Mouse (Mus musculus) heart, adult 9 months (tissue): ENCODE data around the gene Slc24a4.
"Not testable (repeated sequence)": the region's sequence is repeated elsewhere in the genome, so short reads cannot be mapped to it uniquely, and the experiment has no call there.

Experiments used
- DNase-seq, 2 experiments: peaks; one replicate each; pipeline ENCODE4 v3.0.0; 2022; ENCODE audit warnings: low spot score in 2 of 2

Gene Slc24a4

DNA sequence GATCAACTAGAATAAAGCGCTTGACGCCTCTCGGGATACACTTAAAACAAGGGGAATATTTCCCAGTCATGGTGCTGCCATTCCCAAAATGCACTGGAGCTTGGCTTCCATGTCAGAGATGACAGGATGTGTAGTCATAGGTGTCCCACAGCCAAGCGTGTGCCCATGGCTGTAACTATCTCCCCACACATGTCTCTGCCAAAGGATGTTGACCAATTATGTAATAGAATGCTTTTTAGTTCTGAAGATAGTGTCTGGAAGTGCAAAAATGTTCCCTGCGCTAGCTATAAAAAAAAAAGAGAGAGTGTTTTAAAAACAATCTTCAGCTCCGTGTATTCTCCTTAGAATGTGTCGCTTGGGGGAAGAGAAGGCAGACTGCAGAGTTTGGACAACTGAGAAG, 36.1 kb downstream of the Slc24a4 start:
- DNase-seq, result no peak

DNA sequence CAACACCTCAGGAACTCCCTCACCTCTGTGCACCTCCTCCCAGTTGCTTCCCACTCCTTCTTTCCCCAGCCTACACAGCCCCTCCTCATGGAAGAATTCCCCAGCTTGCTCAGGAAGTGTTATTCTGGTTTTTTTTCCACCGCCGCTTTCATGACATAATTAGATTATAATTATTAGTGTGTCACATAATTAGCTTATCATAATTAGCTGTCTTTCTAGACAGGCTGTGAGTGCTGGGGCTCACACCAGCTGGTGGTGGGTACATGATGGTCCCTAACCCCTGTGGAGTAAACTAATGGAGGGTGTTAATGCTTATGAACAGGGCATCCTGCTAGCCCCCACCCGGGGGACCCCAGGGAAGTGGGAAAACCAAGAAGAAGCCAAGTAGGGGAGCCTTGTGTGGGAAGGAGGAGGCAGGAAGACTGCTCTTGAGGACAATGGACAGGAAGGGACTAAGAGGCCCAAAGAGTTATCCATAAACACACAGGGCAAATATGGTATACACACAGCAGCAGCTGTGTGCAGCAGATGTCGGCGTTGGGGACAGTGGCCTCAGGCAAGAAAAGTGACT, 38.2 kb downstream of the Slc24a4 start:
- DNase-seq, result no peak

DNA sequence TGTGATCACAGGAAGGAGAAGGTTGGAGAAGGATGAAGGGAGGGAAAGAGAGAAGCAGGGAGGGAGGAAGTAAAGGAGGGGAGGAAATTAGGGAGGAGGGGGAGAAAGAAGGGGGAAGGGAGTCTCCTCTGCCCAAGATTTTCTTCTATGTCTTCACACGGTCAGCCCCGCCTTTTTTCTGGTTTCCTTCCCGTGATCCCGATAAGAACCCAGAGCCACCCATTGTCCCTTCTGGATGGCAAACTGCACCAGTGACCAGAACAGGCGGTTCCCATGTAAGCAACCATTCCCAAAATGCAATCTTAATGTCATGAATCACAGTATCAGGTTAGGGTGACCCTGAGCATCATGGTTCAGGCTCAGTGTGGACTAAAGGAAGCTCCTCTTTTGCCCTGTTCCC, 38.8 kb downstream of the Slc24a4 start:
- DNase-seq, result no peak

DNA sequence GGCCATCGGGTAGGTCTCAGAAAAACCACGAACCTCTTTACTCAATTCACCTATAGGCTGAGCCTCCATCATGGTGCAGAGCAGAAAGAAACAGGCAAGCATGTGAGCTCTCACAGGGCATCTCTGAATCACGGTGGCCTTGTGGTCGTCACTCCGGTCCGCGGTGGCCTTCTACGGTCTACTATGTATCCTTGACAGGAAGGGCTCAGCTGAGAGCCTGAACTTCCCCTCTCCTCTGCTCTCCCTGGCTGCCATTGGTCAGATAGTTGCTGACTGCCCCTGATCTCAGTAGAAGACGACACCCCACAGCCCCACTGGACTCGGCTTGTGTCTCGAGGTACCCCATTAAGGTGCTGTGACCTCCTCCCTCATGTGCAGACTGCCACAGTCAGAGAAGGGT, 44.2 kb downstream of the Slc24a4 start:
- DNase-seq, result no peak

DNA sequence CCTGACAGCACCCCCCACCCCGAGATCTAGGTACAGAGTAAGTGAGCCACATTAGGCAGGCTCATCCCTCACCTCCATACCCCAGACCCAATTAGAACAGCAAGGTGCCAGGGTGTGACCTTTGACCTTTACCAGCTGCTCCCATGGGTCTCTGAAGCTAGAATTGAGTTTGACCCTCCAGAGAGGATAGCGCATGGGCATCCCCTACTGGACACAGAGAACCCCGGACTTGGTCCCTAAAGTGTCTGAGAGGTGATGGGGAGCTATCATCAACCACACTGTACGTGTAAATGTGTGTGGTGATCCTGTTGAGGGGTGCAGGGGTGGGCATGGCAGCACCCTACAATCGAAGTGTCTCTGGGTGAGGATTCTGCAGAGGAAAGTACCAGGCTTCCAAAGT, 44.8 kb downstream of the Slc24a4 start:
- DNase-seq, result no peak

DNA sequence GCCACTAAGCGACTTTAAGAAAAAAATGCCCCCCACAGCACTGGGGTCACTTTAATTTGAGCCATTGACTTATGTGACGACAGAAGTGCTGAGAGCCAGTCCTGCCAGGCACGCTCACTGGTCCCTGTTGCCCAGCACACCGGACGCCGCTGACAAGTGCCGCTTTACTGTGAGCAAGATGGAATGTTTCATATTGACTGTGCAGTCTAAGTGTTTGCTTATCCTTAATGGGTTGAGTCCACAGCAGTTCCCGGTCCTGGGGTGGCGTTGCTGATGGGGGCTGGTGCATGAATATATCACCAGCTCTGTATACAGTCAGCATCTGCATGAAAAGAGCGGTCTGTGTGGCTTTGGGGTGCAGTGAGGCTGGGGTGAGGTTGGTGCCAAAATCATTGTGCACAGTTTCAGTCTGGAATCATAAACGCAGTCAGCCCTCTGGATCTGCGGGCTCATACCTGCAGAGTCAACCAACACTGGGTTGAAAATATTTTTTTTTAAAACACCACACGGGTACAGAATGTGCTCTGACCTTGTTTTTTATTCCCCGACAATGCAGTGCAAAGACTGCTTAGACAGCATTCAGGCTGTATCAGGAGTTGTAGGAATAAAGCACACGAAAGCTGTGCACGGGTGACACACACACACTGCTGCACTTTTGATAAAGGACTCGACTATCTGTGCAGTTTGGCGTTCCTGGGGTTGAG, 52.0 kb downstream of the Slc24a4 start:
- no peak for DNase-seq

DNA sequence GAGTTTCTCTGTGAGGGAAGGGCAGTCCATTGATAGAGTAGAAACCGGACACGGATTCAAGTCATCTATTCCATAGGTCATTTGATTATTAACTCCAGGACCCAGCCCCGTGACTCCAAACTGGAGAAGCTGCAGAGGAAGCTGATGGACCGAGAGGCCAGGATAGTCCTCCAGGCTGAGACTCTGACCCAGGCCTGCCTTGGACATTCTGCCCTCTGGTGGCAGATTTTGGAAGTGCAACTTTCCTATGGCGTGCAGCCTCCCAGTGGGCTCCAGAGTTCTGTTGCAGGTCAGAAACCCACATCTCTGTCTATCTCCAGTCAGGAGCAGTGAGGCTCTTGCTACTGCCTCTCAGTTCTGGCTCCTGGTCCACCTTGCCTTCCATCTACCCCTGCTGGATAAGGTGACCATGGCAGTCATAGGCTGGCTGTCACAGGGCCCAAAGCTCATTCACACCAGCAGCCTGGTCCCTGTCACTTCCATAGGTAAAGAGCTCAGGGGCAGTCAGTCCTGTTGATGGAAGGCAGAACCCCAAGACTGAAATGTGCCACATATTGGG, 53.3 kb downstream of the Slc24a4 start:
- peak; percentile 18 to 30 for DNase-seq

DNA sequence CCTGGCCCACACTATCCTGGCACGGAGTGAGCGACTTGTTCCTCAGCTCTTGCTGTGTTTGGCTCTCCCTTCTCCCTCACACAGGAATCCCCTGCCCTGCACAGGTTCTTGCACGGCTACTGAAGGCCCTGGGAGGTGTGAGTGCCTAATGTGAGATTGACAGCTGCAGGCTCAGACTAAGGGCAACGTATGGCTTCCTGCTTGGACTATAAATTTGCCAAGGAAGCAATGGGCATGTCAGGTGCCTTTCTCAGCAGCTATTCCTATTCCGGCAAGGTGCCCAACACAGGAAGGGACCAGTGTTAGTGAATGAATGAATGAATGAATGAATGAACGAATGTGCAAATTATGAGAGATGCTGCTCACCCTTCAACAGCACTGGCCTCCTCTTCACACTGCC, 54.1 kb downstream of the Slc24a4 start:
- no peak for DNase-seq

DNA sequence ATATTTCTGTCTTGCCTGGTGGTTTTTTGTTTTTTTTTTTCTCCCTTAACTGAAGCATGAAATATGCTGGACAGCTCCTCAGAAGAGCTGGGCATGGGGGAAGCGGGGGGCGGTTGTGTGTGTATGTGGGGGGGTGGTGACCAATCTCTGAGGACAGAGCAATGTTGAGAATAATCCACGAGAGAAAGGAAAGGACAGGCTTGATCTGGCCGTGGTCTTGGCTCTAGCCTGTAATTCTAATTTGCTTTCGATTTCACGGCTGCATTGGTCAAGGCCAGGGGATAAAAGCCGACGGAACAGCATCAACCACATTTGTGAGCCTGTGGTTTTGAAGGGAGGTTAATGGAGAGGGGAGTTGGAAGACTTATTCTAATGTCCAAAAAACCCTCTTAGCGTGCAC, 54.7 kb downstream of the Slc24a4 start:
- DNase-seq, result no peak

DNA sequence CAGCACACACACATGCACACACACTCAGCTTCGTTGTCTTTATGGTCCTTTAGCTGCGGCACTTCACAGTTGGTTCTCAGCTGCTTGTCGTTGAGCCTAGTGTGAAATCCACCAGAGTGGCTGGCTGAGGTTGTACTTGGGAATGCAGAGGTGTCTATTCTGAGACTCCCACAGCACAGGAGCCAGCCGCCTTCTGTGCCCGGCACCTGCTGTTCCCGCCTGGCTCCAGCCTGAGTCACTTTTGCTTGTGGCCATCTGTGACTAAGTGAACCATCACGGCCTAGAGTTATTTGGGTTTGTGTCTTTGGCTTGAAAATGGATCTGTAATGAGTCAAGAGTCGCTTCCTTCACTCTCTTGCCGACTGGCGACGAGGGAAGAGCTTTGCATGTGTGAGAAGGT, 62.3 kb downstream of the Slc24a4 start:
- no peak for DNase-seq

DNA sequence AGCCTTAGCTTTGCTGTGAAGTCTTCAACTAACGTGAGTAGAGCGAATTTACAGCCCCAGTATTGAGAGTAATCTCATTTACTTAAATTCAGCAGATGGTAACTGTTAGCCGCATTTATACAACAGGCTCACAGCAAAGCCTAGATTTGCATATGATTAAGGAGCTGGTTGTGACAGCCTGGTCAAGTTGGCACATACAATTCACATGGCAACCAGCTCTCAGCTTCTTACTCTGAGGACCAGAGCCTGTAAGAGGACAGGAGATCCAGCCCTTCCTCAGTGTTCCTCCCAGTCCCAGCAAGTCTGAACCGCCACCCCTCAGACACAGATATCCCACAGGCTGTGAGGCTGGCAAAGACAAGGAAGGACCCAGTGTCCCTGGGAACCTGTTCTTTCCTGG, 73.0 kb downstream of the Slc24a4 start:
- DNase-seq, result no peak

DNA sequence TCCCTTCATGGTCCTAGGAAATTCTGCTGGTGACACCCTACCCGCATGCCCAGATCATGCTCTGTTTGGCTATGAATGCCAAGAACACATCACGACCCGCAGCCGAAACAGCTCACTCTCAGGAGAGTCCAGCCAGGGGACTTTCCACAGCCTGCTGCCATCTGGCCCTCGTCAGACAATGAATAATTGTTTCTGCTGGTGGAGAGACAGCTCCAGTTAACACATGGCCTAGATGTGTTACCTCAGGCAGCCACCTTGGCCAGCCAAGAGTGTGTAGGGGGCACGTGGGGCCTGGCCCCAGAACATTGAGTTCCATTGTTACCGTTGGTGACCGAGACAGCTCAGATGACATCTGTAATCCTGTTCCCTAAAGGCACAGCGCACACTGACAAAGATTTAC, 74.4 kb downstream of the Slc24a4 start:
- peak; percentile 54 to 60 for DNase-seq

DNA sequence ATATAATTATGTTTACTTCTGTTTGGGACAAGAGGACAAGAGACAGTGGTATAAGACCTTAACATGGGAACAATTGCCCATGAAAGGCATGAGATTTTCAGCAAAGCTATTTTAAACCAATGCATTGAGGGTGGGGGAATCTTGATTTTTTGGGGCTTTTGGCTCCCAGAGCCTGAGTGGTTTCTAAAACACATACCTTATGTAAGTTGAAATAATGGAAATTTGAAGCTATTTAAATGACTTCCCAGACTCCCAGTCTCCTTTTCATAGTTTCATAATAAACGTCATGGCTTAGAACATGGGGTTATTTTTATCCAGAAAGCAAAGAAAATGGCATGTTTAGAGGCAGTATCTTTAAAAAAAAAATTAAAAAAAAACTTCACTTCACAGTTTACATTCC, 77.9 kb downstream of the Slc24a4 start:
- DNase-seq, result no peak

DNA sequence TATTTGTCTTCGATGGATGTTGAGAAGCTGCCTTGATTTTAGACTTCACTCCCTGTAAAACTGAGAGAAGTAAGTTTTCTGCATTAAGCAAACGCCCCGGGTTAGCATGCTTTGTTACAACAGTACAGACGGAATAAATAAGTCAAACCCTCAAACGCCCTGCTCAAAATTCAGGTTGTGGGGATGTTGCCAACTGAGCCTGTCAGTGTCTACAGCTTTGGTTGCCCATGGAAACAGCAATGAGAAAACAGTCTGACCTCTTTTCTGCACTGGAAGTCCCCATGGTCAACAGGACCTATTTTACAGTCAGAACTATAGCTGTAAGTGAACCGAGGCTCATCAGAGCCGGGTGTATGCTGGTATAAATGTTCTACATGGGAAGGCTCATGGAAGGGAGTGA, 78.7 kb downstream of the Slc24a4 start:
- DNase-seq, result no peak

DNA sequence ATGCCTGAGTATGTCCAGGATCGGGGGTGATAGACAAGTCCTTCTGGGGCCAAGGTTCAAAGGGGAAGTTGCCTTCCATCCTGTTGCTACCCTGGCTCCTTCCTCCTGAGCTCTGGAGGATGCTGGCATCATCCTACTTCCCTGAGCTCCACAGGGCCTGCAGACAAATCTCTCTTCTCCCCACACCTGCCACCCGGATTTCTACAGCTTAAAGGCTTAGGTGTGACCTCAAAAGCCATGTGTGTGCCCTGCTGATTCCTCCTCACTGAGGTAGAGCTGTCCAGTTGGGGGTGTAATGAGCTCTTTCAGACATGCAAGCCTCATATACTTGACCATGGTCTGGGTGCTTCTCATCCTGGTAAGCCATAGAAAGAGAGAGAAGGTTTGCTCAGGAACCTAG, 82.3 kb downstream of the Slc24a4 start:
- DNase-seq, result no peak

DNA sequence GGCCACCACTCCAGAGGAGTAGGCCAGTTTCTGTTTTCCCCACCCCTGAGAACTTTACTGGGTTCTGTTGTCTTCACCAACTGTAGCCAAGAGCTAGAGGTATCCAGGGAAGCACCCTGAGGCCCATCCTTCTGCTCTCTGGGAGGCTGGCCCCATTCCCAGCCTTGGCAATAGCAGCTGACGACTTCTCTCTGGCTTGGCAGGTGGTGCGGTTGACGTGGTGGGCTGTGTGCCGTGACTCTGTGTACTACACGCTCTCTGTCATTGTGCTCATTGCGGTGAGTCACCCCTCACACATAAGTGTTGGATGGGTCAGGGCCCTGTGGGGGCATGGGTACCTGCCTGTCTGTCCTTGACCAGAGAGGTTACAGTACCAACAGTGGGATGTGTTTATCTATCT, 94.9 kb downstream of the Slc24a4 start:
- DNase-seq, result no peak

DNA sequence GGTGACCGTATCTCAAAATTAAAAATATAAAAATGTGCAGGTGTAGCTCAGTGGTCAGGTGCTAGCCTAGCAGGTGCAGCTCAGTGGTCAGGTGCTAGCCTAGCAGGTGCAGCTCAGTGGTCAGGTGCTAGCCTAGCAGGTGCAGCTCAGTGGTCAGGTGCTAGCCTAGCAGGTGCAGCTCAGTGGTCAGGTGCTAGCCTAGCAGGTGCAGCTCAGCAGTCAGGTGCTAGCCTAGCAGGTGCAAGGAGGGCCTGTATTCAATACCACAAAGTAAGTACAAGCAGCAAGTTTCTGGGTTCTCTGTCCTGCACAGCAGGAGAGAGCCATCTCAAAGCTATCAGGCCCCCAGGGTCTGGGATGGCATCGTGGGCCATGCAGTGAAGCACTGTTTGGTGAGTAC, 95.6 kb downstream of the Slc24a4 start:
- DNase-seq, result not testable (repeated sequence)

DNA sequence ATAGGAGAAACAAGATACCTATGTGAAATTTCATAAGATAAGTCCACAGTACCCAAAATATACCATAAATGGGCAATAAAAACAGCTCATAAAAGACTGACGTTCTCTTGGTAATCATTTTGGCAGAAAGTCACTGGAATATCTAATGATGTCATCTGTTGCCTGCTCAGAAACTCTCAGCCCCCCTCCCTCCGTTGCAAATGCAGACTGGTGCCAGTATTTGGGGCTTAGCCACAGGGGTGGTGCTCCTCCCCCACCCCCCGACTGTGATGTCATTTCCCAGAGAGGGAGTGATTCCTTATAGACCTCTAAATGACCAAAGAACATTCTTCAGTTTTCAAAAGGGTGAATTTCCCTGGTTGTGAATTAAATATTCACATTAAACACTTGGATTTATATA, 96.6 kb downstream of the Slc24a4 start:
- no peak for DNase-seq

DNA sequence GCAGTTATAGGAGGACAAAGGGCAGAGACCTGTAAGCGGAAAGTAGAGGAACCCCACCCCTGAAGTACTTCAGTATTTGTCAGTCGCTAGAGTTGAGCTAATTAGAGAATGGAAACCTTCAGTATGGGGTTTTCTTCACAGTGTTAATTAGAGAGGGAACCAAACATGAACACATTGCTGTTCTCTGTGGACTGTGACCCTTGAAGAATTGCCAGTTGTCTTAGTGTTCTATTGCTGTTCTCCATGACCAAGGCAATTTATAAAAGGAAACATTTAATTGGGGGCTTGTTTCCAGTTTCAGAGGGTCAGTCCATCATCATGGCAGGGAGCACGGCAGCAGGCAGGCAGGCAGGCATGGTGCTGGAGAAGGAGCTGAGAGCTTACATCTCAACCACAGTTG, 107.0 kb downstream of the Slc24a4 start:
- no peak for DNase-seq

DNA sequence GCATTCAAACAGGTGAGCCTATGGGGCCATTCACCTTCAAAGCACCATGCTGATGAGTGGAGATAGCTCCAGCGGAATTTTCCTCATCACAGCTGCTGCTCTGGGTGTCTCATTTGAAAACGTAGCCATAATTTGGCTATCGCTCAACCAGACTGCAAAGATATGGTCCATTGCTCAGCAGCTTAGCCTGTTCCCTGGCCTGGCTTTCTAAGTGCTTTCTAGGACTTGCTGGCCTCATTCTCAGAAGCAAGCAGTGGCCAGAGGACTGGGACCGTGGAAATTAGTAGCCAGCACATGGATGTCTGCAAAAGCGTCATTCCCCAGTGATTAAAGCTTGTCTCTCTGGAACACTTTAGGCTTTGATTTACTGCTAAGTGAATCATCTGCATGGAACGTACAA, 107.8 kb downstream of the Slc24a4 start:
- DNase-seq, result no peak

DNA sequence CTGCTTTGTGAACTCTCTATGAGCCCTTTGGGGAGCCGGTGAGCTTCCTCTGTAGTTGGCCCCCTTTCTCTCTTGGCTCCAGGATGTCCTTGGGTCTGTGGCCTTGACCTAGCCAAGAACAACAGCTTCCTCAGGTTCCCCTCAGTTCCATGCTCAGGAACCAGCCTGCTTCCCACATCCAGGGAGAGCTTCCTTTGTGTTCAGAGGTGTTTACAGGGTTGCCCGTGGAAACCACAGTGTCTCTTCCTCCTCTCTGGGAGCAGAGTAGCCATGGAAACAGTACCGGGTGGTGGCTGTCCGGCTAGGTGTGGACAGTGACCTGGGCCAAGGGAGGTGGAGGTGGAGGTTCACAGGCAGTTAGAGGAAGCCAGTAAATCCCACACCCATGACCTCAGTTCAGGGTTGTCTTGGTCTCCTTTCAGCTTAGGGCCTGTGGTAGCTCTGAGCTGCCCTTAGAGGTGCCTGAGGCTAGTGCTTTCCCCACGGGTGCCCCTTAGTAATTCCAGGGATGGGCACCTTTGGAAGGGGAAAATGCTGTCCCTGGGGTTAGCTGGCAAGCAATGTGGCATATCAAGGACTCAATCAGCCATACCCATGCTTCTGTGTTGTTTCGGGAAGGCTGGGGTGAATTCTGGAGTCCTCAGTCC, 113.7 kb downstream of the Slc24a4 start:
- DNase-seq, result peak; percentile 58 to 76

DNA sequence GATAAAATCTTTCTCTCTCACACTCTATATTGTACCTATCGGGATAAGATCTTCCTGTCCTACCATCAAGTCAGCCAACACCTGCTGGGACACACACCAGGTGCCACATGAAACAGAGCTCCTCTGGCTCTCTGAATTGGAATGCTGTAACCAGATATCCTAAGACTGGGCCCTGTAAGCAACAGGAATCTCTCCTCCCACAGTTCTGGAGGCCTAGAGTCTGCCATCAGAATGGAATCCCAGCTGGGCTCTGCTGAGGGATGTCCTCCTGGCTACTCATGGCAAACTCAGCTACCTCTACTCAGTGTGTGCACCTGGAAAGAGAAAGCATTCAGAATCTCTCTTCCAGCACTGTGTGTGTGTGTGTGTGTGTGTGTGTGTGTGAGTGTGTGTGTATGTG, 115.4 kb downstream of the Slc24a4 start:
- DNase-seq, result no peak

DNA sequence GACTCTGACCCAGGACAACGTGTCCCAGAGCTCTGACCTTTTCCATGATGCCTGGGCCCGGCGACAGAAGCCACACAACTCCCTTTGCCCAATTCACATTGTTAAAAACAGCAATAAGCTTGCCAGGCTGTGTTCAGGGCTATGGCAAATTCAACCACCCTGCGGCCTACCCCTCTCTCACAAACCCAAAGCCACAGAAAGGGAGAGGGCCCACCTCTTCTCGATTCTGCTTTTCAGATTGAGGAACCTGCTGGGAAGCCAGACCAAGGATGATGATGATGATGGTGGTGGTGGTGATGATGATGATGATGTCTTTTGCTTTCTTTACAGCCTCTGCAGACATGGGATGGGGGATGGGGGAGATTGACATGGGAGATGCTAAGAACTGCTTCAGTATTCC, 117.7 kb downstream of the Slc24a4 start:
- no peak for DNase-seq
